Mouse (Mus musculus) liver, embryonic 14.5 days (tissue): Measurements from ENCODE around the gene Gm17268.

Source experiments
- CTCF ChIP-seq: IDR thresholded peaks from 2 replicates; pipeline ENCODE4 v1.5.1; 2016; ENCODE audit warnings: antibody characterized with exemption, low read depth, control low read depth
- EP300 ChIP-seq: IDR thresholded peaks from 2 replicates; pipeline ENCODE4 v1.6.1; 2016; ENCODE audit warnings: antibody characterized with exemption, low read depth

DNA sequence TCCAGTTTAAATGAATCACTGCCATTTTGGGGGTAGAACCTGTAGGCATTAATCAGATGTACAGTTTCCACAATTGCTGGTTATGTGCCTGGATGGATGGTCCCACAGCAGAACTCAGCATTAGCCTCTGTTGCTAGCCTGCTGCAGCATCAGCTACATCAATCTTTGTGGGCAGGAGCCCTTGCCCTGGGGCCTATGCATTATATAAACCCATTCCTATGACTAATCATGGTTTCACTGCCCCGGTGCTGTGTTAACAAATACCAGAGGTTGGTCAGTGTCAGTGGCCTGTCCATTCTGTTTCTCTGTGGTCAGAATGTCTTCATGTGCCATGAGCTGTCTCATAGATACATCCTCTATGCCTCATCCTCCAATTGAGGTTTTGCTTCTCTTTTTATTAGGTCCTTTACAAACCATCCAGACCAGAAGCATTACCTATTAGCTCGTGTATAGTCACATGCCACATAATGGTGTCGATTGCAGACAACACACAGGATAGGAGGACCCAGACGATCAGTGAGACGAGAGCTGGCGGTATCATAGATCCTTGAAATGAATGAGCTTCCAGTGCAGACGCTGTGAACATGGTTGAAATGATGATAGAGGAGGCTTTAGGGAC lies 28.7 kb upstream of the Gm17268 start:
- TF ChIP-seq CTCF: no peak
- no peak for TF ChIP-seq EP300
